Mouse (Mus musculus) bone marrow, adult 2 months (tissue): ENCODE measurements around the gene Gm26741.

ENCODE experiments used
- CTCF ChIP-seq: fragments of 200-500 bp; IDR thresholded peaks from 2 replicates; pipeline ENCODE4 v1.5.1; 2011; ENCODE audit warnings: low read length, control low read depth; ENCODE audit not compliant: control insufficient read depth, insufficient read depth
- POLR2A ChIP-seq: fragments of 200-500 bp; IDR thresholded peaks from 2 replicates; pipeline ENCODE4 v1.6.1; 2011; ENCODE audit warnings: low read depth, mild to moderate bottlenecking, control low read depth, low read length, borderline replicate concordance; ENCODE audit not compliant: control insufficient read depth

GRCm38 (mm10) chr10:52374651-52375050, 16.1 kb downstream of the Gm26741 start:
- TF ChIP-seq CTCF (no peak), POLR2A (no peak)
